Mouse (Mus musculus) intestine, embryonic 14.5 days (tissue): ENCODE data around the gene Gpr18. TPM values are rescaled to one million over a fixed set of nuclear protein-coding genes. Genes with fewer than 3 reads are reported as not detected.

Source experiments
- ATAC-seq: fragments of 200-750 bp; cut with Nextera tagmentation; replicated peaks from 2 replicates; pipeline ENCODE4 v1.8.0; 2017; ENCODE audit warnings: low read depth, moderate number of reproducible peaks, moderate TSS enrichment, moderate library complexity; ENCODE audit not compliant: low FRiP score, low TSS enrichment
- DNase-seq: peaks from one replicate; pipeline ENCODE4 v3.0.0-alpha.2; 2018; ENCODE audit warnings: low spot score
- H3K27ac ChIP-seq: fragments of 300-500 bp; sonication (generic); 2 replicates; pipeline ENCODE4 v1.5.1; 2014; ENCODE audit warnings: low read depth, mild to moderate bottlenecking, control low read depth
- H3K27me3 ChIP-seq: fragments of 300-500 bp; sonication (generic); replicated peaks from 2 replicates; pipeline ENCODE4 v1.6.1; 2014; ENCODE audit warnings: low read length, control low read depth; ENCODE audit not compliant: control insufficient read depth, insufficient read depth
- H3K36me3 ChIP-seq: fragments of 300-500 bp; sonication (generic); 2 replicates; pipeline ENCODE4 v1.6.1; 2014; ENCODE audit warnings: low read length, control low read depth; ENCODE audit not compliant: control insufficient read depth, insufficient read depth
- H3K4me1 ChIP-seq: fragments of 300-500 bp; sonication (generic); replicated peaks from 2 replicates; pipeline ENCODE4 v1.6.1; 2014; ENCODE audit warnings: low read length, control low read depth, mixed read lengths; ENCODE audit not compliant: control insufficient read depth, insufficient read depth
- H3K4me2 ChIP-seq: fragments of 300-500 bp; sonication (generic); 2 replicates; pipeline ENCODE4 v1.6.1; 2014; ENCODE audit warnings: low read length
- H3K4me3 ChIP-seq: fragments of 300-500 bp; sonication (generic); 2 replicates; pipeline ENCODE4 v1.5.1; 2014; ENCODE audit warnings: low read depth, low read length, control low read depth, mixed read lengths
- H3K9ac ChIP-seq: fragments of 300-500 bp; sonication (generic); 2 replicates; pipeline ENCODE4 v1.6.1; 2014; ENCODE audit warnings: mild to moderate bottlenecking, low read length
- H3K9me3 ChIP-seq: fragments of 300-500 bp; sonication (generic); 2 replicates; pipeline ENCODE4 v1.6.1; 2016; ENCODE audit warnings: low read length, control low read depth; ENCODE audit not compliant: control insufficient read depth
- WGBS: fragments of 180-500 bp; shearing (Covaris S2); extraction: QIAGEN DNeasy Blood & Tissue Kit; methylation state at CpG from one replicate; pipeline ENCODE4 v1.1.7; 2014; 5-methylcytosine and 5-hydroxymethylcytosine counted together
- polyA plus RNA-seq: library from polyadenylated mRNA; unstranded; fragments of >200 nt; fragmentation: Nextera tagmentation; extraction: Ambion mirVana; gene quantifications from 2 replicates; pipeline ENCODE4 v1.2.1, GENCODE M21; 2014

Gpr18 gene
- 0.23 and 0.62 TPM in 2 replicates for polyA plus RNA-seq

DNA sequence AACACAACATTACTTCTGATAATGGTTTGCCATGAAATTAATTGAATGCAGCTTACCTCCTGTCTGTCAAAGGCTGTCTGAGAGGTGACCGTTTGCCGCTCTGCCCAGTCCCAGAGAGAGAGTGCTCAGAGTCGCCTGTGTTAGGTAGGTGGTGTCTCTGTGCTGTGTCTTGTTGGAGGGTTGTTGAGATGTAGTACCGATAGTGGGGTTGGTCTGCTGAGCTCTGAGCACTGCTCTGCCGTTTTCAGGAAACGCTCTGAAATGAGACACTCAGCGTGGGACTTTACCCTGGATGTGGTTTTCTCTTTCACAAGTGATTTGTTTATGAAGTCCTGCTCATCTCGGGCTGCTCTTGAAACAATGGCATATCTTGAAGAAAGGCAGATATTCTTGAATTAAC, at the start of gene Gpr18:
Gene Gpr18, minus strand, starts transcription at position 161 of the 400 bp plus-strand sequence.
- no peaks in the 10 kb centered on the region for H3K9me3 ChIP-seq
- DNase-seq (no peak), ATAC-seq (no peak)
- no peaks in the 10 kb centered on the region; the same call in none of the 2 replicates for H3K4me1 ChIP-seq
- no peak within 1 kb of the TSS for H3K4me2 ChIP-seq
- H3K27me3 ChIP-seq, result no peaks in the 10 kb centered on the region
- H3K9ac ChIP-seq, result no peak within 1 kb of the TSS
- peaks cover 32% of the 10 kb centered on the region for H3K36me3 ChIP-seq
- H3K4me3 ChIP-seq, result no peak within 1 kb of the TSS
- WGBS, result 53% methylated on average over 8 of the region's 8 CpGs
- H3K27ac ChIP-seq, result no peak within 1 kb of the TSS

DNA sequence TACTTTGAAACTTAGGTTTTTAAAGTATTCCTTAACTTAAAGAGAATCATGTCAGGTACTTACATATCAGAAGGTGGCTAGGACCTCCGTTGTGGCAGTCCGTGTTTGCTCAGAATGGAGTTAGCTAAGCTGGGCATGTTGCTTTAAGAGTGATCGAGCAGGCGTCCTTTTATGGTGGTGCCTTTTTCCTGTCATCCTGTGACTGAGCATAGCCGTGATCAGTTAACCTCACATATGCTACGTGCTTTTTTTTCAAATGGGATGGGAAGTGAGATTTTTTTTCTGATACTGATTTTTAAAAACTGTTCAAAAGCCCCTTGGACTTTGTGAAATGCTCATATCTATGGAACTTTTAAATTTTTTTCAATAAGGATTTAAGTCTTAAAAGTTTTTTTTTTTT, 49.4 kb upstream of the Gpr18 start, which contains the start of gene Gpr183:
Gene Gpr183, minus strand, starts transcription at position 206 of the 400 bp plus-strand sequence.
- H3K27me3 ChIP-seq, result no peaks in the 10 kb centered on the region
- H3K9me3 ChIP-seq, result no peaks in the 10 kb centered on the region
- H3K4me3 ChIP-seq, result peak within 1 kb of the TSS; percentile 16
- peak within 1 kb of the TSS; percentile 35 for H3K4me2 ChIP-seq
- H3K36me3 ChIP-seq, result no peaks in the 10 kb centered on the region
- DNase-seq (no peak), ATAC-seq (no peak)
- H3K27ac ChIP-seq, result peak within 1 kb of the TSS; percentile 47; the same call in 1 of the 2 replicates
- WGBS, result 16% methylated on average over 6 of the region's 6 CpGs
- 0 out of 2 replicates have a peak within 1 kb of the TSS, but pooled peaks have one; percentile 22 for H3K9ac ChIP-seq
- H3K4me1 ChIP-seq, result peaks cover 22% of the 10 kb centered on the region

GRCm38 (mm10) chr14:121963942-121964335, 48.4 kb upstream of the Gpr18 start:
- WGBS, result 27% methylated on average over 4 of the region's 4 CpGs
- H3K4me2 ChIP-seq, result peak overlapping the region; percentile 35
- no peak for DNase-seq

DNA sequence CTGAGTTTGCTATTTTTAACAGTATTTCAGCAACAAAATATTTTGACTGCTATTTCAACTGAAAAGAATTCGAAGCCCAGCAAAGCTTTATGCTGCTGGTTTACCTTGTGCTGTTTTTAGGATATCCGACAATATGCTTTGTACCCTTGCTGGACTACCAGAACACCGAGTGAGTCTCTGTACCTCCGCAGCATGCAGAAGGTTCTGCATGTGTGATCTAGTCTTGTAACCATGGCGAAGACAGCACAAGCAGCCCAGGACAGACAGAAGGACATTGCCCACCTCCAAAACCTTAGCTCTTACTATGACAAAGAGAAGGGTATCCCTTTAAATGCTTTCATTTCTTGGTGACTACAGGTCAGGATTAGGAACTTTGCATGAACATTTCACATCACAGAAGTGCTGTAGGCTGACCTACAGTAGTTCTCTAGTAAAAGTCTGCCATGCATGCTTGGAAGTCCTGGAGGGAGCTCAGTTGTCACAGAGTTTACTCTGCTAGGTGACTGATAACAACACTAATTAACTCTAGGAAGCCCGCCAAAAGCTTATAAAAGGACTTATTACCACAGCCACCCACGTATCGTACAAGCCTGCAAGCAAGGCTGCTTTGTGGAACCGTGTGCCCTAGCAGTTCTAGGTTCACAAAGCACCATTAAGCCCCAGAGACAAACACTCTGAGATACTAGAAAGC, 47.8 kb upstream of the Gpr18 start:
- Histone ChIP-seq H3K27me3 (no peaks in the 10 kb centered on the region), H3K36me3 (no peaks in the 10 kb centered on the region), H3K4me2 (peak overlapping the region; percentile 35), H3K9ac (0 out of 2 replicates have a peak overlapping the region, but pooled peaks have one; percentile 22), H3K4me1 (peaks cover 26% of the 10 kb centered on the region), H3K27ac (peak overlapping the region; percentile 47), H3K4me3 (peak overlapping the region; percentile 16; the same call in 1 of the 2 replicates), H3K9me3 (no peaks in the 10 kb centered on the region)
- ATAC-seq (0 out of 2 replicates have a peak, but pooled peaks have one; percentile 24), DNase-seq (no peak)
- 54% methylated on average over 9 of the region's 9 CpGs for WGBS

More at GRCm38 (mm10) chr14:121963942-121964335, 48.4 kb upstream of the Gpr18 start:
- Histone ChIP-seq H3K9ac (0 out of 2 replicates have a peak overlapping the region, but pooled peaks have one; percentile 22), H3K36me3 (no peaks in the 10 kb centered on the region), H3K27ac (peak overlapping the region; percentile 47), H3K27me3 (no peaks in the 10 kb centered on the region), H3K4me1 (peaks cover 26% of the 10 kb centered on the region), H3K9me3 (no peaks in the 10 kb centered on the region), H3K4me3 (peak overlapping the region; percentile 16; the same call in 1 of the 2 replicates)
- no peak for ATAC-seq

DNA sequence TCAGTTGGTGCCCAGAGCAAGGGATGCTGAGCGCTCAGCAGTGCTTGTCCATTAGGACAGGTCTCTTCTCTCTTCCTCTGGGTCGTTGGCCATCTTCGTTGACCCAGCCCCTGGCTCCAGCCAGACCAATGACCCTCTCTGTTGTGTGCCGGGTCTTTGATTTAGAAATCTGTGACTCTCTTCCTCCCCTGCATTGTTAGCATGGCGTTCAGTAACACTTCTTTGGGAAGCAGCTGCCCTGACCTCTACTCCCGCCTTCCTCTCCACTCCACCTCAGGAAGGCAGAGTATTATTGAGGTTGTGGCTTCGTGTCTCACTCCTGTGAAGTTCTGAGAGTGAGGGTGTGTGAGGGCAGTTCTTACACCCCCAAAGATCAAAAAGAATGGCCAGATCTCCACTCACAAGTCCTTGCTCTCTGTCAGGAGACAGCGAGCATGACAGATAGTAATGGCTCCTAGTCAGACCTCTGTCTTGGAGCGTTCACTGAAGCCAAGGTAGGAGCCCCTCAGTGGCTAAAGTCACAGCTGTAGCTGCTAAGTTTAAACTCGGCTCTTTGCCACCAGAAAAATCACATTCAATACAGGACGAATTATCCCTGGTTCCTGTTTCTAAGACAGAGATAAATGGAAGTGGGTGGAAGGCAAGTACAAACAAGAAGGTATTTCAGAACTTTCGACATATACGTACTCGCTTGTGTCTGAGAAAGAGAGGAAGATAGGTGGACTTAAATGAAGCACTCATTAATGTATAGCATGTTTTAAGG, 46.7 kb upstream of the Gpr18 start:
- no peak for ATAC-seq
- Histone ChIP-seq H3K27ac (no peak overlapping the region), H3K4me3 (no peak overlapping the region), H3K36me3 (no peaks in the 10 kb centered on the region), H3K27me3 (no peaks in the 10 kb centered on the region), H3K4me1 (peaks cover 22% of the 10 kb centered on the region), H3K9me3 (no peaks in the 10 kb centered on the region), H3K4me2 (no peak overlapping the region), H3K9ac (no peak overlapping the region)
- WGBS, result 69% methylated on average over 14 of the region's 14 CpGs
- DNase-seq, result peak; percentile 48

DNA sequence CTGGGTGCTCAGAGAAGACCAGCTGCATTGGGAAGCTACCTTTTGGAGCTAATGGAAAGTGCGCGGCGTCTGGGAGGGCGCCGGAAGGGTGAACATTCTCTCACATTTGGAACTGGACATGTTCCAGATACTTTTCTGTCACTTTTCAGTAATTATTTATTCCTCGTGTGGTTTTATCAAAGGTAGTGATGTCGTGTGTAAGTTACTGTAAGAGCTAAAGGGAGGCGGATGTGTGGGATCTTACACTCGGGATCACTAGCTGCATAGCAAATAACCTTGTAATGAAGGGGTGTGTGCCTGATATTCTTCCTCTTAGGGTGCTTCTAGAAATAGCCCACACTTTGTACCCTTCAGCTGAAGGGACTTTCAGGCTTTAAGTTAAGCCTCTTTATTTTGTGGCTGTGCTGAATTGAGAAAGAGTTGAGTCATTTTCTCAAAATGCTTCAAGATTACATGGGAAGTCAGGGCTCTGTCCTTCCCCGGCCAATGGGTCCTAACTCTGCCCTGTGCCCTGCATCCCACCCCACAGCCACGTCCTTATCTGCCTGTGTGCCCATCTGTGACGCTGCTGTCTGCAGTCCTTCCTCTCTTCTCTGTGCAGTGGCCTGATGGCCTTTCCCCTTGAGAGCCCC, 46.0 kb upstream of the Gpr18 start:
- no peaks in the 10 kb centered on the region for H3K36me3 ChIP-seq
- no peak for ATAC-seq

GRCm38 (mm10) chr14:121960997-121961396, 45.4 kb upstream of the Gpr18 start:
- no peak overlapping the region for H3K27ac ChIP-seq
- peak overlapping the region; percentile 13; the same call in 1 of the 2 replicates for H3K4me2 ChIP-seq

More for the DNA sequence above, 46.0 kb upstream of the Gpr18 start:
- no peak overlapping the region for H3K9ac ChIP-seq
- H3K4me2 ChIP-seq, result peak overlapping the region; percentile 13; the same call in 1 of the 2 replicates
- no peak for DNase-seq
- H3K27me3 ChIP-seq, result no peaks in the 10 kb centered on the region
- WGBS, result 48% methylated on average over 12 of the region's 12 CpGs
- no peak overlapping the region for H3K4me3 ChIP-seq
- no peak overlapping the region for H3K27ac ChIP-seq
- no peaks in the 10 kb centered on the region for H3K9me3 ChIP-seq
- peaks cover 22% of the 10 kb centered on the region for H3K4me1 ChIP-seq

DNA sequence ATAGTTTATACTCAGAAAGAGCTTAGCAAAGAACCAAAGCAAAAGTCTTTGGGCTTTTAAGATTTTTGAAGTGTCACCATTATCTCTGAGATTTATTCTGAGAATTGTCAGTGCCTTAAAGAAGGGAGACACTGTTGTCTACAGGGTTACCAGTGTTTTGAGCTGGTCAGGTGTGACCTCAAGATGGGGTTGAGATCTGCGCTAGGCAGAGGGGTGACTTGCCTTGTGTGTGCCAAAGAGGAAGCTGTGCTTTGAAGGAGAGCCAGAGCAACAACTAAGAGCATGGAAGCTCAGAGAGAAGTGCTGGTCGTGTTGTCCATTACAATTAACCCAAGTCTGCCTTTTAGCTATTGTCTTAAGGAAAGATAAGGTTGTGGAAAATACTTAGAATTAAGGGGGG, 45.0 kb upstream of the Gpr18 start:
- H3K4me1 ChIP-seq, result peaks cover 22% of the 10 kb centered on the region
- H3K9ac ChIP-seq, result no peak overlapping the region

More at GRCm38 (mm10) chr14:121960997-121961396, 45.4 kb upstream of the Gpr18 start:
- 27% methylated on average over 6 of the region's 6 CpGs for WGBS
- Histone ChIP-seq H3K4me1 (peaks cover 22% of the 10 kb centered on the region), H3K9me3 (no peaks in the 10 kb centered on the region), H3K27me3 (no peaks in the 10 kb centered on the region), H3K36me3 (no peaks in the 10 kb centered on the region), H3K9ac (no peak overlapping the region), H3K4me3 (no peak overlapping the region)
- no peak for ATAC-seq
- DNase-seq, result peak; percentile 51

More for the DNA sequence above, 45.0 kb upstream of the Gpr18 start:
- Histone ChIP-seq H3K27me3 (no peaks in the 10 kb centered on the region), H3K4me3 (no peak overlapping the region), H3K36me3 (no peaks in the 10 kb centered on the region), H3K27ac (no peak overlapping the region), H3K9me3 (no peaks in the 10 kb centered on the region), H3K4me2 (no peak overlapping the region)
- peak; percentile 38 for DNase-seq
- WGBS, result 88% methylated on average over 2 of the region's 2 CpGs
- ATAC-seq, result no peak
